Mouse (Mus musculus) CH12.LX (cell line): Measurements from ENCODE around the gene Tmem63b. TPM values are rescaled to one million over a fixed set of nuclear protein-coding genes. Genes with fewer than 3 reads are reported as not detected.
A peak's percentile ranks its signal among the peaks of the same experiment; 100 is the strongest.

Source experiments
- DNase-seq: peaks from one replicate; pipeline ENCODE4 v3.0.0-alpha.2; 2013; ENCODE audit errors: extremely low read depth
- H3K27ac ChIP-seq: 2 replicates; pipeline ENCODE4 v1.5.1; 2012; ENCODE audit warnings: low read depth, mild to moderate bottlenecking, control low read depth, moderate library complexity; ENCODE audit not compliant: insufficient read depth
- H3K27me3 ChIP-seq: replicated peaks from 2 replicates; pipeline ENCODE3; 2012; ENCODE audit warnings: inconsistent platforms
- H3K36me3 ChIP-seq, 2 experiments: replicated peaks in 1 of 2; 2 replicates each; pipeline versions ENCODE3 to v1.6.1; 2012; ENCODE audit warnings: inconsistent platforms in 1 of 2, low read length in 1 of 2, mild to moderate bottlenecking in 1 of 2, mixed read lengths in 1 of 2, moderate library complexity in 1 of 2; ENCODE audit not compliant: control insufficient read depth in 1 of 2, insufficient read depth in 1 of 2
- H3K4me1 ChIP-seq, 2 experiments: 2 replicates each; pipeline ENCODE4 v1.6.1; 2012; ENCODE audit warnings: inconsistent platforms in 1 of 2, moderate library complexity in 1 of 2; ENCODE audit not compliant: insufficient read depth in 2 of 2, control insufficient read depth in 1 of 2
- H3K4me2 ChIP-seq: 2 replicates; pipeline ENCODE4 v1.6.1; 2012; ENCODE audit warnings: low read depth, mild to moderate bottlenecking, control low read depth; ENCODE audit not compliant: poor library complexity, insufficient read depth, severe bottlenecking
- H3K4me3 ChIP-seq, 3 experiments: fragments of 150-350 bp in 1 of 3; sonication (generic) in 1 of 3; replicated peaks in 1 of 3; 2 replicates each; pipeline versions ENCODE3 to v1.5.1; 2011 to 2012; ENCODE audit warnings: low read depth in 2 of 3, low read length in 2 of 3, mild to moderate bottlenecking in 2 of 3, moderate library complexity in 2 of 3, control low read depth in 1 of 3, improper control_type of control experiment in 1 of 3, inconsistent platforms in 1 of 3, mixed read lengths in 1 of 3; ENCODE audit not compliant: poor library complexity in 1 of 3
- H3K79me2 ChIP-seq: replicated peaks from 2 replicates; pipeline ENCODE4 v1.6.1; 2012; ENCODE audit warnings: mild to moderate bottlenecking, moderate library complexity; ENCODE audit not compliant: control insufficient read depth, poor library complexity, insufficient read depth, severe bottlenecking; ENCODE audit errors: extremely low read depth
- H3K9ac ChIP-seq: 2 replicates; pipeline ENCODE4 v1.6.1; 2012; ENCODE audit warnings: low read depth, mild to moderate bottlenecking, control low read depth, moderate library complexity; ENCODE audit not compliant: insufficient read depth
- H3K9me3 ChIP-seq: replicated peaks from 2 replicates; pipeline ENCODE3; 2012; ENCODE audit warnings: low read length, inconsistent platforms, mixed read lengths
- BHLHE40 ChIP-seq: IDR thresholded peaks from 2 replicates; pipeline ENCODE4 v1.6.1; 2011; ENCODE audit warnings: mild to moderate bottlenecking, low read depth, low read length, improper control_type of control experiment
- CHD1 ChIP-seq: IDR thresholded peaks from 2 replicates; pipeline ENCODE4 v1.6.1; 2012; ENCODE audit warnings: low read depth, low read length, improper control_type of control experiment, inconsistent platforms
- CHD2 ChIP-seq: IDR thresholded peaks from 2 replicates; pipeline ENCODE4 v1.6.1; 2011; ENCODE audit warnings: low read length, improper control_type of control experiment
- CTCF ChIP-seq, 2 experiments: IDR thresholded peaks in 1 of 2; conservative IDR thresholded peaks in 1 of 2; 2 replicates each; pipeline ENCODE4 v1.5.1; 2011 to 2012; ENCODE audit warnings: low read depth in 2 of 2, low read length in 2 of 2, improper control_type of control experiment in 1 of 2, inconsistent platforms in 1 of 2, mild to moderate bottlenecking in 1 of 2, moderate library complexity in 1 of 2
- E2F4 ChIP-seq: IDR thresholded peaks from 2 replicates; pipeline ENCODE4 v1.6.1; 2011; ENCODE audit warnings: low read depth, low read length, improper control_type of control experiment; ENCODE audit not compliant: insufficient replicate concordance
- ELF1 ChIP-seq: IDR thresholded peaks from 2 replicates; pipeline ENCODE4 v1.6.1; 2014; ENCODE audit warnings: low read depth, mild to moderate bottlenecking, inconsistent platforms, low read length, improper control_type of control experiment
- EP300 ChIP-seq: IDR thresholded peaks from 2 replicates; pipeline ENCODE4 v1.6.1; 2011; ENCODE audit warnings: low read length, improper control_type of control experiment
- GABPA ChIP-seq: IDR thresholded peaks from 2 replicates; pipeline ENCODE4 v1.6.1; 2012; ENCODE audit warnings: low read depth, low read length, improper control_type of control experiment, inconsistent platforms; ENCODE audit not compliant: insufficient replicate concordance
- IRF4 ChIP-seq: IDR thresholded peaks from 2 replicates; pipeline ENCODE4 v1.6.1; 2014; ENCODE audit warnings: low read depth, mild to moderate bottlenecking, inconsistent platforms, low read length, improper control_type of control experiment
- JUN ChIP-seq: IDR thresholded peaks from 2 replicates; pipeline ENCODE4 v1.6.1; 2011; ENCODE audit warnings: low read depth, mild to moderate bottlenecking, low read length, improper control_type of control experiment, moderate library complexity; ENCODE audit not compliant: insufficient read depth
- MAFK ChIP-seq: IDR thresholded peaks from 2 replicates; pipeline ENCODE4 v1.6.1; 2011; ENCODE audit warnings: low read length, improper control_type of control experiment; ENCODE audit not compliant: insufficient replicate concordance
- MAX ChIP-seq: IDR thresholded peaks from 2 replicates; pipeline ENCODE4 v1.6.1; 2011; ENCODE audit warnings: low read length, improper control_type of control experiment
- MAZ ChIP-seq: IDR thresholded peaks from 2 replicates; pipeline ENCODE4 v1.6.1; 2012; ENCODE audit warnings: low read depth, mild to moderate bottlenecking, inconsistent platforms, low read length, improper control_type of control experiment, moderate library complexity
- MXI1 ChIP-seq: IDR thresholded peaks from 2 replicates; pipeline ENCODE4 v1.6.1; 2011; ENCODE audit warnings: mild to moderate bottlenecking, low read depth, low read length, improper control_type of control experiment
- MYC ChIP-seq: IDR thresholded peaks from 2 replicates; pipeline ENCODE4 v1.6.1; 2011; ENCODE audit warnings: low read depth, mild to moderate bottlenecking, improper control_type of control experiment, low read length
- NELFE ChIP-seq: IDR thresholded peaks from 2 replicates; pipeline ENCODE4 v1.6.1; 2011; ENCODE audit warnings: low read depth, low read length, improper control_type of control experiment
- NRF1 ChIP-seq: IDR thresholded peaks from 2 replicates; pipeline ENCODE4 v1.6.1; 2014; ENCODE audit warnings: low read depth, mild to moderate bottlenecking, inconsistent platforms, low read length, improper control_type of control experiment, moderate library complexity
- PAX5 ChIP-seq: IDR thresholded peaks from 2 replicates; pipeline ENCODE4 v1.6.1; 2012; ENCODE audit warnings: low read length, inconsistent platforms, mixed read lengths
- POLR2A ChIP-seq: IDR thresholded peaks from 2 replicates; pipeline ENCODE4 v1.6.1; 2011; ENCODE audit warnings: low read depth, mild to moderate bottlenecking, improper control_type of control experiment, low read length
- RAD21 ChIP-seq: IDR thresholded peaks from 2 replicates; pipeline ENCODE4 v1.6.1; 2011; ENCODE audit warnings: low read depth, mild to moderate bottlenecking, low read length, improper control_type of control experiment, moderate library complexity
- RCOR1 ChIP-seq: conservative IDR thresholded peaks from 2 replicates; pipeline ENCODE4 v1.6.1; 2012; ENCODE audit warnings: low read depth, mild to moderate bottlenecking, inconsistent platforms, low read length, improper control_type of control experiment
- SMC3 ChIP-seq: IDR thresholded peaks from 2 replicates; pipeline ENCODE4 v1.6.1; 2011; ENCODE audit warnings: low read depth, low read length, improper control_type of control experiment
- TBP ChIP-seq: conservative IDR thresholded peaks from 2 replicates; pipeline ENCODE4 v1.6.1; 2011; ENCODE audit warnings: low read depth, low read length, improper control_type of control experiment
- TCF12 ChIP-seq: IDR thresholded peaks from 2 replicates; pipeline ENCODE4 v1.6.1; 2014; ENCODE audit warnings: low read depth, mild to moderate bottlenecking, inconsistent platforms, low read length, improper control_type of control experiment
- UBTF ChIP-seq: IDR thresholded peaks from 2 replicates; pipeline ENCODE4 v1.6.1; 2012; ENCODE audit warnings: low read depth, mild to moderate bottlenecking, inconsistent platforms, low read length, improper control_type of control experiment, moderate library complexity
- USF1 ChIP-seq: IDR thresholded peaks from 2 replicates; pipeline ENCODE4 v1.6.1; 2014; ENCODE audit warnings: low read depth, mild to moderate bottlenecking, inconsistent platforms, low read length, improper control_type of control experiment
- USF2 ChIP-seq: conservative IDR thresholded peaks from 2 replicates; pipeline ENCODE4 v1.6.1; 2011; ENCODE audit warnings: low read depth, low read length, improper control_type of control experiment
- ZC3H11A ChIP-seq: IDR thresholded peaks from 2 replicates; pipeline ENCODE4 v1.6.1; 2012; ENCODE audit warnings: low read depth, mild to moderate bottlenecking, inconsistent platforms, low read length, improper control_type of control experiment
- ZNF384 ChIP-seq: IDR thresholded peaks from 2 replicates; pipeline ENCODE4 v1.6.1; 2012; ENCODE audit warnings: low read depth, low read length, improper control_type of control experiment, inconsistent platforms
- dilution Hi-C: fragments of 300-500 bp; cut with MboI; formaldehyde crosslinking; loops from 2 replicates; pipeline ENCODE4 v1.14.3; 2020; ENCODE audit warnings: low sequenced_read_pairs; ENCODE audit not compliant: extremely low pct_unique_long_range_greater_than_20kb, extremely low pct_ligation_motif_present
- in situ Hi-C: fragments of 300-500 bp; cut with MboI; formaldehyde crosslinking; loops from 3 replicates; pipeline ENCODE4 v1.14.3; 2019; ENCODE audit warnings: low sequenced_read_pairs, low pct_ligation_motif_present, low pct_unique_long_range_greater_than_20kb, mixed read lengths
- polyA plus RNA-seq: library from polyadenylated mRNA; unstranded; fragments of >175 nt; gene quantifications from 2 replicates; pipeline ENCODE4 v1.2.1, GENCODE M21; 2012; ENCODE audit warnings: low read depth; ENCODE audit not compliant: insufficient read length
- total RNA-seq, 2 experiments: library from RNA; depleted of rRNA; stranded (reverse); fragments of 300-350 nt in 1 of 2; fragments of >200 nt in 1 of 2; gene quantifications; 2 replicates each; pipeline ENCODE4 v1.2.3; 2012 to 2014

Tmem63b gene
- total and polyA plus RNA-seq, 3 experiments, result 3.5 to 10.3 (median 6.3) TPM

DNA sequence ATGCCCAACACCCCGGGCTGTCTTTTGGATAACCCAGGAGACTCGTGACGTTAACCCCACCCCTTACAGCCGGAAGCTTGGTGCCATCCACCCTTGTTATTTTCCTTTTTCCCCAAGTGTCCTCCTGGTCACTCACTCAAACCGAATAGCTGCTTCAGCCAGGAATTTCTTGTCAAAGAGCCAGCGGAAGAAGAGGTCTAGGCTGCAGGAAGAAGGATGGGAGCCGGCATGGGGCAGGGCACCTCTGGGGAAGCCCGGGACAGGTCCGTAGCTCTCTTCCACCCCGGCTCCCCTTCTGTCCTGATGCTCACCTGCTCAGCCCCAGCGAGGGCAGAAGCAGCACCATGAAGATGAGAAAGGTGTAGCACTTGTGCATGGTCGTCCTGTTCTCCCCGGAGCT, 22.1 kb downstream of the Tmem63b start:
- Histone ChIP-seq H3K36me3 (peaks cover 0 to 72% of the 10 kb centered on the region in 2 experiments), H3K27me3 (no peaks in the 10 kb centered on the region), H3K4me3 (no peak overlapping the region), H3K4me2 (no peak overlapping the region), H3K4me1 (peaks cover 0 to 3% of the 10 kb centered on the region in 2 experiments; a peak in 2 of 4 replicates), H3K27ac (no peak overlapping the region), H3K9ac (no peak overlapping the region), H3K79me2 (no peaks in the 10 kb centered on the region), H3K9me3 (no peaks in the 10 kb centered on the region)
- dilution Hi-C loops, result no loop called here
- in situ Hi-C loops, result loop anchor here (25.0 kb wide), 1 partner anchor 177 kb away; the partner anchor contains the start of gene Spats1
- no peak for TF ChIP-seq ZC3H11A
- no peak for TF ChIP-seq ELF1
- no peak for TF ChIP-seq TBP
- no peak for TF ChIP-seq JUN
- TF ChIP-seq NELFE, result no peak
- no peak for TF ChIP-seq GABPA
- TF ChIP-seq MYC, result no peak
- no peak for TF ChIP-seq MAZ
- TF ChIP-seq IRF4, result no peak
- no peak for TF ChIP-seq NRF1
- TF ChIP-seq PAX5, result no peak
- TF ChIP-seq UBTF, result no peak
- no peak for TF ChIP-seq CTCF (conservative IDR thresholded peaks at IDR 0.05 in 1 of 2, IDR thresholded peaks at IDR 0.05 in 1 of 2; ENCODE audit: low read depth in 2 of 2, low read length in 2 of 2)
- no peak for TF ChIP-seq ZNF384
- no peak for DNase-seq

DNA sequence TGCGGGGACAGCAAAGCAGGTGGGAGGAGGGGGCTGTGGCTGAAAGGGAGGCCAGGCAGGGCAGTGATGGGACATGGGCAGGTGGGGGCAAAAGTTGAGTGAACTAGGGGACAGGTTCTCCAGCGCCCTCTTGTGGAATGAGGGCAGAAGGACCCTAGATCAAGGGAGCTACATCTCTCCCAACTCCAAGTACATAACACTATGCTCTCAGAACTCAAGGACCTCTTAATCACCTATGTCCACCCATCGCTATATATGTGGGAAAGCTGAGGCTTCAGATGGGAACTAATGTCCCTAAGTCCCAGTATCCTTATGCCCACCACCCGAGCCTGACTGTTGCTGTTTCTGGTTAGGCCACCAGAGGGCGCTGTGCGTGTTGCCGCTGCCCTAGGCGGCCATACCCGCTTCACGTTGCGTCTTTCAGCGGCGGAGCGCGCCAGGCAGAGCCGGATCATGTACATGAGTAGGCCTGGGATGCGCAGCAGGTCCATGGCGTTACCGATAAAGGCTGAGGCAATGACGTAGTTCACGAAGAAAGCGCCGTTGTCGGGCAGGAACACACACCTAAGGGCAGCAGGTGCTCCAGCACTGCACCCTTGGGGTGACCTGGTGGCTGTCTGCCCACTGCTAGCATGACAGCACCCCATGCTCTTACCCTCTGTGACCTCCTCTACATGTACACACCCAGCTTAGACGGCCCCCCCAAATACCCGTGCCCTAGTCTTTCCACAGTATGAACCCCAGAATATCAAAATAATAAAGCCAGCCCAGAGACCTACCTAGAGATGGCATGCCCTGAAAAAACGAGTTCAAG, 23.4 kb downstream of the Tmem63b start:
- Histone ChIP-seq H3K27ac (no peak overlapping the region), H3K9ac (no peak overlapping the region), H3K4me3 (peak overlapping the region in 1 of 3 experiments; percentile 8), H3K79me2 (no peaks in the 10 kb centered on the region), H3K9me3 (no peaks in the 10 kb centered on the region), H3K36me3 (peaks cover 0 to 68% of the 10 kb centered on the region in 2 experiments), H3K27me3 (no peaks in the 10 kb centered on the region), H3K4me2 (no peak overlapping the region), H3K4me1 (peaks cover 0 to 3% of the 10 kb centered on the region in 2 experiments; a peak in 2 of 4 replicates)
- dilution Hi-C loops, result no loop called here
- in situ Hi-C loops, result loop anchor here (25.0 kb wide), 1 partner anchor 176 kb away; the partner anchor contains the start of gene Spats1
- DNase-seq, result peak; percentile 49
- TF ChIP-seq GABPA (no peak), EP300 (no peak), CHD1 (no peak), MAZ (no peak), IRF4 (no peak), UBTF (no peak), MAFK (no peak), PAX5 (no peak), RCOR1 (no peak), SMC3 (peak; percentile 72), BHLHE40 (no peak), MXI1 (no peak), JUN (no peak), CHD2 (no peak), NRF1 (no peak), POLR2A (no peak), RAD21 (peak; percentile 18), ZNF384 (no peak), ZC3H11A (no peak), MAX (no peak), USF2 (no peak), TCF12 (no peak), E2F4 (no peak), USF1 (no peak), NELFE (0 out of 2 replicates have a peak, but pooled peaks have one; percentile 23), MYC (no peak), CTCF (conservative IDR thresholded peaks at IDR 0.05 in 1 of 2, IDR thresholded peaks at IDR 0.05 in 1 of 2; ENCODE audit: low read depth in 2 of 2, low read length in 2 of 2) (peak; percentile 90 to 99)
